Mouse (Mus musculus) cerebral cortex, adult 2 months (tissue): ENCODE data around the gene Ttc13.

Experiments used
- WGBS: fragments of 180-500 bp; shearing (Covaris S2); methylation state at CpG from one replicate; pipeline ENCODE4 v1.1.7; 2018; 5-methylcytosine and 5-hydroxymethylcytosine counted together

The Ttc13 gene

DNA sequence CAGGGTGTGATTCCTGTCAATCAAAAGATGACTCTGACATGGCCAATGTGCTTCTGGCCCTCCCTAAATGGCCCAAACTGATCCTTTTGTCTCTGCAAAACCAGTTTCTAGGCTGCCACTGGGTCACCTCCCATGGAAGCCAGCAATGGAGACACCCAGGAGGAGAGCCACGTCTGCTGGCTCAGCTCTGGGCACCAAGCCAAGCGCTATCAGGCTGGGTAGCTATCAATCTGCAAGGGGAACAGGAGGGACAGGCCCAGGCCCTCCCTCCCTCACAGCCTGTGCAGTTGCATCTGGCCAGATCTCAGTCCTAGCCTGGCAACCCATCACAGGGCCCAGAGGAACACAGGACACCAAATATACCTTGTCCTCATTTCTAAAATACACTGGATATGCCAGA lies 63.4 kb downstream of the Ttc13 start:
- 33% methylated on average over 2 of the region's 2 CpGs for WGBS

- 66% methylated on average over 7 of the region's 7 CpGs for WGBS
Observed at GRCm38 (mm10) chr8:124657961-124658360, 63.8 kb downstream of the Ttc13 start.

DNA sequence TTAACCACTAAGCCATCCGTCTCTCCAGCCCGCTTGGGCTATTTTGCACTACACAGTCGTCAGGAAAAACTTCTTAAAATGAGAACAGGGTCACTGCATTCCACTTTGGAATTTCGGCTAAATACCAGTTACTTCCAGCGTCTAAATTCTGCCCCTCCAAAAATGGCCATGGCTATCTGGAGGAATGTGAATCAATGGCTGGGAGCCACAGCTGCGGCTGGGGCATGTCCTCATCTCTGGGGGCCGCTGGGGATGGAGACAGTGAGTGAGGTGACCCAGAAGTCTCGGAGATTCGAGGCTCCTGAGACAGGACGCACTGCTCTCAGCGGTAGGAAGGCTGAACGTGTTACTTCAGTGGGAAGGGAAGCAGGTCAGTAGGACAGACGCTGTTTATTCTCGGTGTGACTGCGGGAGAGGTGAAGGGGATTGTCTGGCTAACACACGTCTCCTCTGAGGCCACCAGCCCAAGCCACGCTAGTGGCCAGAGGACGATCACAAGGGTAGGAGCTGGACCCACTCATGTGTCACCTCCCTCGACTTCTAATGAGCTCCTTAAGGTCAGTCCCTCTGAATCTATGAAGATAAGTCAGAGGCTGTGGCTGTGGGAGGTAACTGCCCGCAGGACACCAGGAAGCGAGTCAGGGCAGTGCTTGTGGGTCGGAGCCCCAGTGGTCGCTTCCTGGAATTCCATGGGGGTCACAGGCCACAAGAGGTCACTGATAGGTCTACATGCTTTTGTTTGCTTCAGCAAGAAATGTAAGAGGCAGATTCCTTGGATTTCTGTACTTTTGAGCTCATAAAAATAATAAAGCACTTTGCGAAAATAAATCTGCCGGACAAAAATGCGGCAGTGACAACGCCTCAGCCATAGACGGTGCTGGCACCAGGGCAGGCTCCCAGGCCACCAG lies 68.0 kb downstream of the Ttc13 start:
- 59% methylated on average over 28 of the region's 28 CpGs for WGBS

GRCm38 (mm10) chr8:124652546-124652945 lies 69.2 kb downstream of the Ttc13 start:
- 27% methylated on average over 4 of the region's 4 CpGs for WGBS

DNA sequence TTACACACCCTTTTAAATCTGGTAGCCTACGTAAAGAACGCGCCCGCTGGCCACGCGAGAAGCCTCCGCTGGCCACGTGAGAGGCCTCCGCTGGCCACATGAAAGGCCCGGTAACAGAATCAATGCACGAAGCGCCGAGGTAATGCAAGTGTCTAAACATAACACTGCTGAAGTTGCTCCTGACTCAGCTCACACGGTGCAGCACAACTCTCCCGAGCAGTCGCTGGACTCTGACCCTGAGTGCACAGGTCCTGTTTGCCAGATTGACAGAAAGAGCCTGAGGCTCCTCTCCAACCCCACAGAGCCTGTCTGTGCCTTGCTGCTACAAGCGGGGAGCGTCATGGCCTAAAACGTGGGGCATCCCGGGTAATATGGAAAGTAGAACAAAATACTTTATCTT lies 70.0 kb downstream of the Ttc13 start:
- WGBS: 85% methylated on average over 20 of the region's 20 CpGs

DNA sequence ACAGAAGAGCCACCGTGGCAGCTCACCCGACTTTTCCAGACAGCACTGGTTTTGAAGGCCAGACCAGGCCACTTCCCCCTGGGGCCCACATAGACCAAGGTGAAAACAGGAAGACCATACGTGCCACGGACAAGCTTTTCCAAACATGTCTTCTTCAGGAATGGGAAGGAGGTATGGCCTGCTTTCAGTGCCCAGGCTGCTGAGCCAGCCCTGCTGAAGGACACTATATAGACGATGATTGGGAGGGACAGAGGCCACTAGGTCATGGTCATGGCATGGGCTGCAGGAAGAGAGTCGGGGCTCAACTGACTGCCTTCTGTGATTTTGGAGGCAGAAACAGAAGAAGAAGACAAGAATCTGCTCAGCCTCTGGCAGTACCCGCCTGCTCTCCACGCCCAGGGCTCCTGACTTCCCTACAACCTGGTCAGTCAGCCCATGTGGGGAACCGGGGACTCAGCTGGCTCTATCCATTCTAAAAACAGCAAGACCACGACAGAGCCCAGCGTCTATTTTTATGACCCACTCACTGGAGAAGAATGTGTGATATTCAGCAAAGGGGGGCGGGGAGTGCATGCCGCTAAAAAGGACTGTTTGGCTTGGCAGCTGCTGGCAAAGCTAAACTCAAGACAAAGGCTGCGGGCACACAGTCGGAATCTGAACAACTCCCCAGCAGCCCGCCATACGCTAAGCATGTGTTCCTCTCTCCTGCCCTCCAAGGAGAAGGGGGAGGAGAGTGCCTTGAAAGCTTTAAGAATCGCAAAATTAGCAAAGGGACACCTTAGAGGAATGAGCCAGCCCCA lies 78.0 kb downstream of the Ttc13 start:
- 19% methylated on average over 18 of the region's 18 CpGs for whole genome bisulfite sequencing

DNA sequence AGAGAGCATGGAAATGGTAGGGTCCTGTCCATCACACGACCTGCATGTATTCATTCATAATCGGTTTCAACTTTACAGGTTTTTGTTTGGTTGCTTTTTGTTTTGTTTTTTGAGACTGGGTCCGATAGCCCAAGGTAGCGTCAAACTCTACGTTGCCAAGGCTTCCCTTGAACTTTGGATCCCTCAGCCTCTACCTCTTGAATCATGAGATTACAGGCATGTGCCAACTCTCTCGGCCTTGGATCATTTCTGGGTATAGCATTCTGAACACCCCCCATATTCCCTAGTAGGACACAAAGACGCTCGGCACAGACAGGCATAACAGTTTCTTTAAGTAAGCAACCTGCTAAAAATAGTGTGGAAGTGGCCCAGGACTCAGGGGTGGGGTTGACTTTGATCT lies 80.2 kb downstream of the Ttc13 start:
- WGBS: 87% methylated on average over 8 of the region's 8 CpGs

GRCm38 (mm10) chr8:124635247-124635502 lies 86.6 kb downstream of the Ttc13 start:
- 85% methylated on average over 8 of the region's 8 CpGs for WGBS

GRCm38 (mm10) chr8:124634411-124635246 lies 87.2 kb downstream of the Ttc13 start:
- WGBS: 60% methylated on average over 13 of the region's 13 CpGs

GRCm38 (mm10) chr8:124633001-124633703 lies 88.6 kb downstream of the Ttc13 start:
- WGBS: 55% methylated on average over 14 of the region's 14 CpGs

- 61% methylated on average over 7 of the region's 7 CpGs for WGBS
Observed at GRCm38 (mm10) chr8:124631966-124632365, 89.8 kb downstream of the Ttc13 start.

DNA sequence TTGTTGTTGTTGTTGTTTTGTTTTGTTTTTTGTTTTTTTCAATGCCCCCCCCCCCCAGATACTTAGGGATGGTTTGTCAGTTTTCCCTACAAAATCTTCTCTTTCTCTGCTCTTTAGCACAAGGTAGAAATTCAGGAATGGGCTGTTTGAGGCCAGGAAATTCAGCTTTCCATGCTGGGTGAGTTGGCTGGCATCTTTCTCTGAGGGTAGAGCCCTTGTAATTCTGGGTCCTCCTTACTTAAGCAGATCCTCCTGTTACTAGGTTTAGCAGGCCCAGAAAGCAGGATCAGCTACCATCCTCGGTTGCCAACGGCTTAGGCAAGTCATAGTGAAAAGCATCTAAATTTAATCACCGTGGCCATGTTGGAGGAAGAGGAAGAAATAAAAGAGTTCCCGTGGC lies 90.9 kb downstream of the Ttc13 start:
- WGBS: 27% methylated on average over 4 of the region's 4 CpGs

DNA sequence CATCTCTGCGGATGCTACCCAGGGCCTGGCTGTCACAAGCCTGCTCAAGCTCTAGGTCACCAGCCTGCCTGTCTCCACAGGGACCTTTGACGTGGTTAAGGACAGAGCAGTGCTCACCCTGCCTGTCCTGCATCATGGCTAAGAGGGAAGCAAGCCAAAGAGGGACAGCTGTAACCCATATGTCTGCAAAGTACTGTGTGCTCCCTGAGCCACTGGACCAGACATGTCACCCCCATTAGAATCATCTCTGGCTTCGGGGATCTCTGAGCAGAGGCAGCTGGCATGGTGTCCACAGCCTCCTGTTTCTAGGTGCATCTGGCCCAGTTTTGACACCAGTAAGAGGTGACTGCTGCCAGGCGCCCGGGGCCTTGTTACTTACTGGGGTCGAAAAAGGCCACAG lies 91.3 kb downstream of the Ttc13 start:
- 77% methylated on average over 6 of the region's 6 CpGs for WGBS

DNA sequence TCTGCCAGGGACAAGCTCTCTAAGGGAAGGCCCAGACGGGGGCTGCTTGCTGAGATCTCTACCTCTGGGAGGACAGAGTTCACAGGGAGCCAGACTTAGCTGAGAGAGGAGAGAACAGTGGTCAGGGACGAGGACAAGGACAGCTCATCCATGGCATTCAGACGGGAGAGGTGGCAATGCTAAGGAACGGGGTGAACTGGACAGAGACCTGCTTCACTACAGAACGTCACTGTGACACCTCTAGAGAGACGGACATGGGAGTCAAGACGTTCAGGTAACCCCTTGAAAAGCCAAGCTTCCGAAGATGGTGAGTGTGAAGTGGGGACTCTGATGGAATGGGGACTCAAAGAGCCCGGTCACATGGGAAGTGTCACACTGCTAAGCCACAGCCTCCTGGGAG lies 95.5 kb downstream of the Ttc13 start:
- WGBS: 95% methylated on average over 9 of the region's 9 CpGs
